Mouse (Mus musculus) liver, adult 2 months (tissue): Measurements from ENCODE around the gene Sdhaf1.

ENCODE experiments used
- CTCF ChIP-seq: fragments of 200-500 bp; IDR thresholded peaks from 2 replicates; pipeline ENCODE4 v1.5.1; 2011; ENCODE audit warnings: low read depth, low read length, control low read depth
- POLR2A ChIP-seq: fragments of 200-500 bp; IDR thresholded peaks from 2 replicates; pipeline ENCODE4 v1.6.1; 2011; ENCODE audit warnings: low read length, control low read depth; ENCODE audit not compliant: insufficient read depth; ENCODE audit errors: extremely low read depth

DNA sequence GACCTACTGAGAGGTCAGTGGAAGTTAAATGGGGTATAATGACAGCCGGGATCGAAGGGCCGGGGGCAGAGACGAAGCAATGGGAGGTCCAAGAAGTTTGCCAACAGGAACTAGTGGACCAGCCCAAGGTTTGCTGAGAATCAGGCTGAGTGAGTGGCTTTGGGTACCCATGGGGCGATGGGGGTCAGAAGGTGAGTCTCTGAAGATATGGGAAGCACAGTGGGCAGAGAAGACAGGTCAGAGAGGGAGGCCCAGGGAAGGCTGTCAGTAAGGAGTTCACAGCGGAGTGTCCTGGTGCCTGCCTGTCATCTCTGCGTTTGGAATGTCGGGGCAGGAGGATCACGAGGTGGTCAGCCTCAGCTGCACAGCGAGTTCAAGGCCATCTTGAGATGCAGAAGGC is 4.7 kb upstream of the Sdhaf1 start:
- TF ChIP-seq POLR2A (no peak), CTCF (no peak)
